Mouse (Mus musculus): ENCODE measurements around the gene A630095N17Rik.
"Not testable (repeated sequence)": the region's sequence is repeated elsewhere in the genome, so short reads cannot be mapped to it uniquely, and the experiment has no call there.

A630095N17Rik gene

DNA sequence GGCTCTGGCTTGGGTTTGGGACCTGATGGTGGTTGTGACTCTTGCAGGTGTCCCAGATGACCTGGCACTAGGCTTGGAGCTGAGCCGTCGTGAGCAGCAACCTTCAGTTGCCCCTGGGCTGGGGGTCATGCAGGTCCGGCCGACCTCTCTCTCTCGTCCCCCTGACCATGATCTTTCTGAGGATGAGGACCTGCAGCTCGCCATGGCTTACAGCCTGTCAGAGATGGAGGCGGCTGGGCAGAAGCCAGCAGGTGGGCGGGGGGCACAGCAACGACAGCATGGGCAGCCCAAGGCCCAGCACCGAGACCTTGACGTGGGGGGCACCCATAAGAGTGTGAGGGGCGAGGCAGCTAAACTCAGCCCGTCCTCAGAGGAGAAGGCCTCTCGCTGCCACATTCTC is 11.5 kb upstream of the A630095N17Rik start:
- DNase-seq (ENCODE audit: low spot score in 2 of 2): no peak

DNA sequence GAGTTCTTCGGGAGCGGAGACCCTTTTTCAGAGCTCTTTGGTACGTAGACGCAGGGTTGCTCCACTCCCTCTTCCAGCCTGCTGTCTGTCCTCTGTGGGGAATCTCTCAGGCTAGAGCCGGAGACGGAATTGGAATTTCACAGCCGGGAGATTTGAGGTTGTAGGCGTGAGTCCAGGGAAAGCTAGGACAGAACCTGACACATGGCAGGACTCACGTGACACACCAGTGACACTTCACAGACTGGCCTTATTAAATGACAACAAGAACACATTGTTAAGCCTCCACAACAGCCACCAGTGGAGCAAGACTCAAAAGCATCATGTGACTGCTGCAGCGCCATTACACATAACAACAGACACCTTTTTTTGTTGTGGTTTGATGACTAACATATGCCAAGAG is 7.7 kb upstream of the A630095N17Rik start:
- DNase-seq (ENCODE audit: low spot score in 2 of 2): no peak

DNA sequence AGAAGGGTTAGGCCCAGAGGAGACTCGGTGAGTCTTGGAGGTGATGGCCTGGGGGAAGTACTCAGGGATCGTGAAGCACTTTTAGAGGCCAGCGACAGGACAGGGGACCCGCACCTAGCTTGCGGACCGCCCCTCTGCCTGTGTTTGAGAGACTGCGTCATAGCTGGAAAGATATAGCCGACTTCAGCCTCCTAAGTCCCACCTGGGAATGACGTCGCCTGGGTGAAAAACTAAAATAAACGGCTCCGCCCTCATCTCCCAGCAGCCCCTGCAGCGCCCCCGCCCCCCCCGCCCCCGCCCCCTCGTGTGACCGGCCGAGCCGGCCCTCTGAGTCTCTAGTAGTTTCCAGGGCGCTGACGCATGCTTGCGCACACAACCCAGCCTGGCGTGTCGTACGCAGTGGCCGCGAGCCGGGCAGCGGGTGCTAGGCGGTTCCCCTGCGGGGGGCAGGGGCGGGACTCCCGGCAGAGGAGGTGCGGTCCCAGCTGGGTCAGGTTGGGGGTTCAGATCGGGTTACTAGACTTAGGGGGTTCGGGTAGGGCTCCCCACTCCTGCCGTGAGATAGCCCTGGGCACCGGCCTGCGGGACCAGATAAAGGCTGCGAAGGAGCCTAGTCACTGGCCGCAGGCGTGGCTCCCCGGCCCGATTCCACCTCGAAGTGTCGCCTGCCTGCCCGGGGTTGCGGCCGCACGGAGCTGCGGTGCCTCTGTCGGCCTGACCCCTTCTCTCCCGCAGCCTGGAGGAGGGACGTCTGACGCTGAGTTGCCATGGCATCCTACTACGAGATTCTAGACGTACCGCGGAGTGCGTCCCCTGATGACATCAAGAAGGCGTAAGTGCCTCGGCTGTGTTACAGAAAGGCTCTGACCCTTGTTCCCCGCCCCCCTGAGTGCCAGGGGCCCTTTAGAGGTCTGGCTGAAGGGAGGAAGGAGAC is 4.5 kb upstream of the A630095N17Rik start, which contains the start of gene Dnajb2:
Gene Dnajb2 (plus strand): TSS at position 290 of the 934 bp plus-strand sequence.
- DNase-seq (ENCODE audit: low spot score in 2 of 2): peak in 1 of 2 experiments; percentile 70

DNA sequence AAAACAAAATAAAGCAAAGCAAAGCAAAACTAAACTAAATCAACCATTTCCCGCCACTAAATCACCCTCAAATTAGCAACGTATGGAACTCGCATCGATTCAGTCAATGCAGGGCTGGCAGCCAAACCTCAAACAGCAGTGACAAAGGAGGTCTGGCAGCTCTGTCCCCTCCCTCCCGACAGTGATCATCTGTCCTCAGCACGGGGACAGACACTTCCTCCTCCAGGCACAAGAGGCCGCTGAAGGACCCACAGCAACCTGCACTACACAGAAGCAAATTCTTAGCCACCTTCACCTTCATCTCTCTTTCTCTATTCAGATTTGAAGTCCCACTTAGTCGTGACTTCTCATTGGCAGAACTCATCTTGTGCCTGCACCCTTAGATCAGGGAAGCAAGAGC is 2.7 kb upstream of the A630095N17Rik start:
- peak in 1 of 2 experiments; percentile 66 for DNase-seq (ENCODE audit: low spot score in 2 of 2)

DNA sequence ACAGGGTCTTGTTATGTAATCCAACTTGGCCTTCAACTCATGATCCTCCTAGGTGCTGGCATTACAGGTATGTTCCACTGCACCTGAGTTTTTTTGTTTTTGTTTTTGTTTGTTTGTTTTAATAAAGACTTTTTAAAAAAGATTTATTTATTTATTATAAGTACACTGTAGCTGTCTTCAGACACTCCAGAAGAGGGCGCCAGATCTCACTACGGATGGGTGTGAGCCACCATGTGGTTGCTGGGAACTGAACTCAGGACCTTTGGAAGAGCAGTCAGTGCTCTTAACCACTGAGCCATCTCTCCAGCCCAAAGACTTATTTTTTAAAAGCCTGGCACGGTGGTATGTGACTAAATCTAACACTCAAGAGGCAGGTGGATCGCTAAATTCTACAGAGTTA is 587 bp upstream of the A630095N17Rik start:
- DNase-seq (ENCODE audit: low spot score in 2 of 2): not testable (repeated sequence)

DNA sequence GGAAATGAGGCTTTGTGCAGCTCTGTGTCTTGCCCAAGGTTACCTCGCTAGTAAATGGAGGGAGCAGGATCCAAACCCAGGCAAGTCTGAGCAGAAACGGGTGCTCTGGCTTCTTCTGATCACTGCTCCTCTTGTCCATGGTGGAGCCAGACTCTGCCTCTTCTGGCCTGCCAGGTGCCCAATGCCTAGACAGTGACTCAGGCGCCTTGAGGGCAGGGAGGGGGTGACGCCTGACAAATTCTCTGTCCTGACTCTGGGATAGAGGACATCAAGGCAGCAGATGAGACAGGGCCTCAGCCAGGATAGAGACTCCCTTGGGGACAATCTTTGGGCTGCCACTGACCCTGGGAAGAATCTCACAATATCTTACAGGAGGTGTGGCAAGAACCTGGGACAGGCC is 678 bp downstream of the A630095N17Rik start:
- no peak for DNase-seq (ENCODE audit: low spot score in 2 of 2)

DNA sequence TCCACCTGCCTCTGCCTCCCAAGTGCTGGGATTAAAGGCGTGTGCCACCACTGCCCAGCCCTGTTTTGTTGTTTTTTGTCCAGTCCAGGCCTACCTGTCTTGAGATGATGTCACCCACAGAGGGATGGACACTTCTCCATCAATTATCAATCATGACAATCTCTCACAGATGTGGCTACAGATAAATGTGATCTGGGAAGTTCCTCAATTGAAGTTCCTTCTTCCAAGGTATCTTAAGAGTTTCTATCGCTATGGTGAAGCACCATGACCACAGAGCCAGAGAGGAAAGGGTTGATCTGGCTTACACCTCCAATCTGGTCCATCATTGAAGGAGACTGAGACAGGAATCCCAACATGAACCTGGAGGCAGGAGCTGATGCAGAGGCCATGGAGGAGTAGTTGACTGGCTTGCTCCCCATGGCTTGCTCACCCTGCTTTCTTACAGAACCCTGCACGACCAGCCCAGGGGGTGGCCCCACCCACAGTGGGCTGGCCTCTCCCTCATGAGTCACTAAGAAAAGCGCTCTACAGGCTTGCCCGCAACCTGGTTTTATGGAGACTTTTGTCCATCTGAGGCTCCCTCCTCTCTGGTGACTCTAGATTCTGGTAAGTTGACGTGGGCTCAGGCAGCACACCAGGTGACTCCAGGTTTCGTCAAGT is 1.4 kb downstream of the A630095N17Rik start:
- DNase-seq (ENCODE audit: low spot score in 2 of 2): no peak

DNA sequence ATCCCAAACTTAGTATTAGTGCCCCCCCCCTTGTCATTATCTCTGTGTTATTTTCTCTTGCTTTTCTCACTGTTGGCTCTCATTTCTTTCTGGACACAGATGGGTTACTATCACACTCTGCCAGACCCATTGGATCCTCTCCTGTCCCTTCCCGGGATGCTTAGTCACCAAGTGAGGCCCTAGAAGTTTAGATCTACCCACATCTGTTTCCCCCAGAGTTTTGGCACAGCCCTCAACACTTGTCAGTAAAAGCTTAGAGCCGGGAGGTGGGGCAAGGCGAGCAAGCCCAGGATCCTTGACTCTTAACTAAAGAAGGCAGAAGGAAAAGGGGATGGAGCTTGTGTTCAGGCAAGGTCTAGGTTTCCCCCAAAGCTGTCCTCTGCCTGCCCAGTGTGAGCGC is 2.7 kb downstream of the A630095N17Rik start:
- no peak for DNase-seq (ENCODE audit: low spot score in 2 of 2)

DNA sequence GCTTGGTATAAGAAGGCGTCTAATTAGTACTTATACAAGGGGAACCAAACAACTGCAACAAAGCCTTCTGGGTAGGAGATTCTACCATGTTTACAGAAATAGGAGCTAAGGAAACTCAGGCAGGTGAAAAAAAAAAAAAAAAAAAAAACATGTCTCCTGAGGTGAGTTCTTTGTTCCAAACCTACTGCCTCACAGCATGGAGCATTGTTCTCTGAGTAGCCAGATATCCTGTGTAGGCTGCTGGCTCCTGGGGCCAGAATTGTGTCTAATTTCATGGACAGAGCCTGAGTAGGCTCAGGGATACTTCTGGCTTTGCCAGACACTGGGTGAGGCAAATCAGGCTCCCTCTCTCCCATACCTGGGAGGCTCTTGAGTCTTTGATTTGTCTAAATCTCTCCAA is 4.2 kb downstream of the A630095N17Rik start:
- DNase-seq (ENCODE audit: low spot score in 2 of 2): no peak

DNA sequence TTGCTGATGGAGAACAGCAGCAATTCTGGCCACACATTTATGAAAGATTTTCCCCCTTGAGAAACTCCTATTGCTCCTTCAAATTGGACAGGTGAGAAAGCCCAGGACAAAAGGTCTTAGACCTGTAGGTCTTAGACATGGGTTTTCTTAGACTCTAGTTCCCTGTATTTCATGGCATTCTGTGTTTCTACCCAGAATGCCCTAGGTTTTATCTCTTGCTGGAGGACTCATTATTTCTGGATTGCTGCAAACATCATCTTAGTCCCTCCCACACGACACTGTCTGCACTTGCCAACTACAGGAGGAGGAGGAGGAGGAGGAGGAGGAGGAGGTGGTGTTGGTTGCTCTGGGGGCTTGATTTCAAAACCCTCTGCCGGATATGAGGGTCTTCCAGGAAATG is 5.8 kb downstream of the A630095N17Rik start:
- no peak for DNase-seq (ENCODE audit: low spot score in 2 of 2)

DNA sequence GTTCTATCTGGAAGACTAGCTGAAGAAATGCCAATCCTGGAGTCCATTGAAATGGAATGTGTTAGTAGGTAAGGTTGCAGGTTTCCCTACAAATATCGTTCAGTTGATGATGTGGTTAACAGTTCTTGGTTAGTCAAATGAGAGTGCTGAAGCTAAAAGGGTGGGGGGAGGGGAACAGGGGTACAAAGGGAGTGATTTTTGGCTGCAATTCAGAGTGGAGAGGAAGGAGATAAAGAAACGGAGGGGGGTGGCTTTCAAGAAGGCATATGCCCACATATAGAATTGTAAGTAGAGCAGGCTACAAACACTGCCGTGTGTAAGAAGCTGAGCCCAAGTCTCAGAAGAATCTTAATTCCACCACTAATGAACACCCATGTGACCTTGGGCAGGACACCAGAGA is 6.4 kb downstream of the A630095N17Rik start:
- no peak for DNase-seq (ENCODE audit: low spot score in 2 of 2)

DNA sequence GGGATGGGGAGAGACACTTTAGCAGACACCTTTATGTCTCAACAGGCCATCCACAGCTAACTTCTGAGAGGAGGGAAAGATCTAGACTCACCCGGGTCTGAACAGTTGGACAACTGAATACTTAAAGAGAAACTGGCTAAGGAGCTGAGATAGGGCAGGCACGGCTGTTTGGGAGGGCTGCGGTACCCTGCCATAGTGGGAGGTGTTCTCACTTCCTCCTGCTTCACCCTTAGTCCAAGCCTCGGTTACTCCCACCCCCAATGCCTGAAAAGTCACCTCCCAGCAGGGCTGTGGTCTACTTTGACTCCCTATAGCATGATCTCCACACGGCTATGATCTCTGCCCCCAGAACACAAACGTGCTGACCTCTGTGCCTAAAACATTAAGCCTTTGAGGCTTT is 8.4 kb downstream of the A630095N17Rik start:
- no peak for DNase-seq (ENCODE audit: low spot score in 2 of 2)

DNA sequence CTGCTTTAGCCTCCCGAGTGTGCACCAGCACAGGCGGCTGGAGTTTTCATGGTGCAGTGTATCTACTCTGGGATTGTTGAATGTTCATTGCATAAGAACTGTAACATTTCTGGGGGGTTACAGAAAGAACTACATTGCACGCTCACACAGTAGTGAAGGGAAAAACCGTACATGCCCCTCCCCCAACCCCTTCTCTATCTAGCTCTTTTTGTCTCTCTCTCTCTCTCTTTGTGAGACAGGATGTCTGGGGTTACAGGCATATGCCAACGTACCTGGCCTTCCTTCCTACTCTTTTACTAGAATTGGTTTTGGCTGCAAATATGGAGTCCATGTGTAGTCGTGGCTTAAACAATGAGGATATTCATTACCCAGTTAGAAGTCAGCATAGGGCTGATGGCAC is 9.0 kb downstream of the A630095N17Rik start:
- no peak for DNase-seq (ENCODE audit: low spot score in 2 of 2)

DNA sequence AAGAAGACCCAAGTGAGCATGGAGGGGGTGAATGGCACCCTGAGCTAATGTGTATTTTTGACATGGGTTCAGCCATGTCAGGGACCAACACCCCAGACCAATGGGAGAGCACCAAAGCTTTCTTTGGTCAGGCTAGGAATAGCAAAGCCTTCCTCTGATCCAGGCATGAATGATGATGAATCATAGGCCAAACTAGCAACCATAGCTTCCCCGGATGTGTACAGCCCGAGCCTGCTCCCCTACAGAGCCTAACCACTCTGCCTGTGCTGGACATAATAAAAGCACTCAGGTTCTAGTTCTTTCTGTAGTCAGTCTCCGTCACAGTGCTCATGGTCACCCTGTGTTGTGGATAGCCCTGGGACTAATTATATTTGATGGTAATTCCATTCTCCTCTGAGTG is 10.4 kb downstream of the A630095N17Rik start:
- no peak for DNase-seq (ENCODE audit: low spot score in 2 of 2)

DNA sequence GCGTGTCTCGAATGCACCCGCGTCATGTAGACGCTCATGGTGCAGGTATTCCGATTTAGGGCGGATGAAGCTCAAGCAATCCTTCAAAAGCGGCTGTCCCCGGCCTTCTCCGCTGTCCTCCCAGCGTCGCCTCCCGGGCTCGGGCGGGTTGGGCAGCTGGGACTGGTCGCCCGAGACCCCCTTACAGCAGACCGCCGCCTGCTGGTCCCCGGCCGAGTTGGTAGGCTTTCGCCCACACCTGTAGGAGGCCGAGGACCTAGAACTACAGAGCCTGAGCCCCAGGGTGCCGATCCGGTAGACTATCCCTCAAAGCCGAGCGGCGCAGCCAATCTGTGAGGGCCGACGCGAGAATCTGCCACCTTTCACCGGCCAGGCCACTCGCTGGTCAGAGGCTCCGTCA is 12.4 kb downstream of the A630095N17Rik start, which contains the start of gene Tuba4a:
Gene Tuba4a (minus strand): TSS at position 335 of the 400 bp plus-strand sequence.
- peak in 1 of 2 experiments; percentile 41 for DNase-seq (ENCODE audit: low spot score in 2 of 2)

DNA sequence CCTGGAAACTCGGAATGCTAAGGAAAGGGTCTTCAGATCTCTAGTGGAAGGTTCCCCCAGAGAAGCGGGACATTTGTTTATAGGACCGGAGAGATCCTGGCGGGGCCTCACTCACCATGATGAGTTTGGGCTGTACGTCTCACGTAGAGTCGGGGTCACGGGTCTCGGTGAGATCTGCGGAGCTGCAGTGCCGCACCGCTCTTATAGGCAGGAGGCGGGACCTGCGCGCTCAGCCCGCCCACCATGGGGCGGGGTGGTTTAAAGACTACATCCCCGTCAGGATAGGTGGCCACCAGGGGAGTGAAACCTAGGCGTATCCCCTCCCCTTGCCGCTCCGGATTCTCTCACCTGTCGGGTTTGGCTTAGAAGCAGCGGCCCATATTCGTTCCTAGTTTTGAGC is 12.8 kb downstream of the A630095N17Rik start:
- peak; percentile 68 to 69 for DNase-seq (ENCODE audit: low spot score in 2 of 2)

DNA sequence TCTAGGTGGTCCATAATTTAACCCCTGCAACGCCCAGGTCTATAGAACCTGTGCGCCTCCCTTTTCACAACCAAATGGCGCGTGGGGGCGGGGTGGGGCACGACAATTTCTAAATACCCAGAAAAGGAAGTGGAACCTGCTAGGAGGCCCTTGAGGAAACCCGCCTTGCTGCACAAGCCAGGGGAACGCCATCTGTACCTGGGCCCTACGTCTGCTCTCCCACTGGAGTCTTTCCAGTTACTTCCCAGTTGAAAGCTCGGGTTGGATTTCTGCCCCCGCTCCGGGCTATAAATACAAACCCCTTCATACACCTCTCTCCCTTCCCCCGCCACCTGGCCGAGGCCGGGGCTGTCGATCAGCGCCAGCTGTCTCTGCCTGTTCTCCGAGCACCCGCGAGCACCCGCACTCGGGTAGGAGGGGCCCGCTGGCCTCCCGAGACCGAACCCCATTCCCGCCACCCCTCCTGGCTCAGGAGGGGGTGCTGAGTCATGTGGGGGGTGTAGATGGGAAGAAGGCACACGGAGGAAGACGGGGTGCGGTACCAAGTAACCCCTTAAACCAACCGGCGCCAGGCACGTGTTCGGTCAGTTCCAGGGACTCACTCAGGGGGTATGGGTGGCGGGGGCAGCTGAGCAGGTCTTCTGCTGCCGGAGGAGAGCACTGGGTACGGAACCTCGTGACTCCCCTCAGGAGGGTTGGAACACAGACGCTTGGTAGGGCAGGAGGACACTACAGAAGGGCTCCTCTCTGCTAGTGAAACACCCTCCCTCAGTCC is 13.5 kb downstream of the A630095N17Rik start:
- DNase-seq (ENCODE audit: low spot score in 2 of 2): no peak

DNA sequence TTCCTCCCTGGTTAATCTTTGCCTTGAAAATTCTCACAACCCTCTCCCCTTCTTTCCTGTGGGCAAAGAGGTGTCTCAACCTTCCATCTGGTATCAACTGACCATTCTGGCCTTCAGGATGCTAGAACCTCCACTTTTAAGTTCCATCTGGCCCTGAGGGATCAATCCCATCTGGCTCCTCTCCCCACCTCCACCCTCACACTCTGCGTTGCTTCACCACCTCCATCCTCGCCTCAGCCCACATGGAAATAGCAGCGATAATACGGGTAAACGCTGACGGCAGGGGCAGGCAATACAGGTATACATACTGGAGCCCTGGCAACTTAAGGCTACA is 14.0 kb downstream of the A630095N17Rik start:
- DNase-seq (ENCODE audit: low spot score in 2 of 2): no peak

DNA sequence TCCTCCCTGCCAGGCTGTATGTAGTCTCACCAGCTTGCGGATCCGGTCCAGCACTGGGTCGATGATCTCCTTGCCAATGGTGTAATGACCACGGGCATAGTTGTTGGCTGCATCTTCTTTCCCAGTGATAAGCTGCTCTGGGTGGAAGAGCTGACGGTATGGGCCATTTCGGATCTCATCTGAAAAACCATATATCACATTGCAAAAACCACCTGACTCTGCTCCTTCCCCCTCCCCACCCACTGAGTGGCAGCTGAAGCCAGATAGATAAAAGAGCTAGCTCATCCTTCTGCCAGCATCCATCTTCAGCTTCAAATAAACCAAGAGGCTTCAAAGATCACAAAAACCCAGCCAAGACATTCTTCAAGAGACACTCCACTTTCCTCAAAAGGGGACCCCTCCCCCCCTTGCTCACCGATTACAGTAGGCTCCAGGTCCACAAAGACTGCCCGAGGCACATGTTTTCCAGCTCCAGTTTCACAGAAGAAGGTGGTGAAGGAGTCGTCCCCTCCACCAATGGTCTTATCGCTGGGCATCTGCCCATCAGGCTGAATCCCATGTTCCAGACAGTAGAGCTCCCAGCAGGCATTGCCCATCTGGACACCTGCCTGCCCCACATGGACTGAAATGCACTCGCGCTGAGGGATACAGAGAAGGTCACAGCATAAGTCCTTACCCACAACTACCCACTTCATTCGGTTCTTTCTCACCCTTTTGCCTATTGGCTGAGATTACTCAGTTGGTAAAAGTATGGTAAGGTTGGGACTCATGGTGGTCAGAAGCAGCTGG is 14.9 kb downstream of the A630095N17Rik start:
- no peak for DNase-seq (ENCODE audit: low spot score in 2 of 2)

DNA sequence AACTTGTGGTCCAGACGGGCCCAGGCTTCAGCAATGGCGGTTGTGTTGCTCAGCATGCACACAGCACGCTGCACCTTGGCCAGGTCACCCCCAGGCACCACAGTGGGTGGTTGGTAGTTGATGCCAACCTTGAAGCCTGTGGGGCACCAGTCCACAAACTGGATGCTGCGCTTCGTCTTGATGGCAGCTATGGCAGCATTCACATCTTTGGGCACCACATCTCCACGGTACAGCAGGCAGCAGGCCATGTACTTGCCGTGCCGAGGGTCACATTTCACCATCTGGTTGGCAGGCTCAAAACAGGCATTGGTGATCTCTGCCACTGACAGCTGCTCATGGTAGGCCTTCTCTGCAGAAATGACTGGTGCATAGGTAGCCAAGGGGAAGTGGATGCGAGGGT is 16.1 kb downstream of the A630095N17Rik start:
- DNase-seq (ENCODE audit: low spot score in 2 of 2): no peak

DNA sequence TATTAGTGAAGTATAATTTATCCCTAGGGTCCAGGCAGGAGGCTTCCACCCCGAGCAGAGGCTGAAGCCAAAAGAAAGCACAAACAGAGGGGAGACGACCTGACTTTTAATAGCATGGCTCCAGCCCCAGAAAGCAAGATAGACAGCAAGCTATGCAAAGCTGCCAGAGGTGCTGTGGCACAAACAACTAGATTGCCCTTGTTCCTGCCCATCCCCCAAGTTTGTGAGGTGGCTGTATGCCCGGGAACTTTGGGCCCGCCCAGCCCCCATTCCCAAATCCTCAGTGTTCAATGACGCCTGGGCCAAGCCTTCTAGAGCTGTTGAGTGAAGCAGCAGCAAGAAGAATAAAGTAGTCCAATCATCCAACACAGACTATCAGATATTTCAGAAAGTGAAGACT is 17.0 kb downstream of the A630095N17Rik start:
- no peak for DNase-seq (ENCODE audit: low spot score in 2 of 2)

All from cerebellum, postnatal 4 days (tissue).